Mouse (Mus musculus) liver, adult (tissue): ENCODE results near the gene Nhsl2.

Experiments used
- GATA4 ChIP-seq: IDR thresholded peaks from 2 replicates; pipeline ENCODE4 v1.6.1; 2014; ENCODE audit warnings: mild to moderate bottlenecking, low read length; ENCODE audit not compliant: insufficient replicate concordance

Nhsl2 gene

DNA sequence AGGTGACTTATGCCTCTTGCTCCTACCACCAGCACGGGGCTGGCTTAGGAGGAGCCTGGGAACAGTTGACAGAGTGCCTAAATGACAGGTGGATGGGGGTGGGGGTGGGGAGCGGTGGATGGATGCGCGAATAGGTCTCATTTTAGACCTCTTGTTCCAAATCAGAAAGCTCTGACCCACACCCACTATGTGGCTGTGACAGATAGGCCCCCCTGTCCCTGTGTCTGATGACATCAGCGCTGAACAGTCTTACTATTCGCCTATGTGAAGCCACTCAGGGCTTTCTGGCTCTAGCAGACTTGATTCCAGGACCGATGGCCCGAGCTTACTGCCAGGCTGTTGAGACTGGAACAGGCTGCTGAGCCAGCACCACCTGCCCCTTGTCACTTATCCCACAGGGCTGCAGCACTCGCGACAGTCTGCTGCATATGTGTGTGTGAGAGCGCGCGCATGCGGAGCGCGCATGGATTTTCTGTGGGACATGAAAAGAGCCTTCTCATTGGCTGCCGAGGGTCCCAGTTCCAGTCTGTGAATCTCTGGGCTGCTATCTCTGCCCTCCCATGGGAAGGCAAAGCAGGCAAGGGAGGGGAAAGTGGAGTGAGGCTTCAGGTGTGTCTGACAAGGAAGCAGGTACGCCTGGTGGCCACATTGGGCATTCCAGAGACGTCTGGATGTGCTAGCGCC is 154.6 kb downstream of the Nhsl2 start:
- no peak for TF ChIP-seq GATA4

DNA sequence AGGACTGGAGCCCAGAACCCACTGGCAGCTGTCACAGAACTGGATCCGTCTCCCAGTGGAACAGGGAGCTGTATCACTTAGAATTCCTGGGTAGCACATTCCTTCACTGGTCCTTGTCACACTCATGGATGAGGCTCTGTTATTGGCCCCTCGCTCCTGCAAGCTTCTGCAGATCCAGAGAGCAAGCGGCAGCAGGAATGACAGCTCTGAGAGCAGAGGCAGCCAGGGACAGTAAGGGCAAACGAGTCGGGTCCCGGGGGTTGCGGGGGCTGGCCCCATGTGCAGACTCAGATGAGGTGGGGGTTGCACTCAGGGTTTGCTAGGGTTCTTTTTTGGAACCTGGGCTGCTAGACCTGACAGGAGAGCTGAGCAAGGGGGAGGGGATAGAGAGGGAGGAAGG is 155.2 kb downstream of the Nhsl2 start:
- TF ChIP-seq GATA4 = no peak

DNA sequence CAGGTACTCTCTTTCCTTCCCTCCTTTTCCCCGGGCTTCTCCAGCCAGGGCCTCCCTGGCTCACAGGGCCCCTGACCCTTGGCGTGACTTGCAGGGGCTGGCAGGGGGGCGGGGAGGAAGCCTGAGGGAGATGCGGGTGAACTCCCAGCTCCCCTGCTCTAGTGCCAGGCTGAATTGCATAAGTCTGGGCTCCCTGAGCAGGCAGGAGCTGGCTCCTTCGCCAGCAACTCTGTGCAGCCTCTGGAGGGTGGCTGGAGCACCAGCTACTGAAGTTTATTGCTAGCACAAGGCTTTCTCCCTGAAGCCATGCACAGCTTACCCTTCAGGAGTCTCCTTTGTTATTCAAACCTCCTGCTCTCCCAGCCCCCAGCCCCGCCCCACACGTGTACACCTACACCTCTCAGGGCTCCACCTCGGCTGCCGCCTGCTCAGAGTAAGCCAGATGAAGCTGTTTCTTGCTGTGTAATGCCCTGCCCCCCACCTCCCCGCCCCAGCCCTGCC is 156.0 kb downstream of the Nhsl2 start:
- no peak for TF ChIP-seq GATA4

DNA sequence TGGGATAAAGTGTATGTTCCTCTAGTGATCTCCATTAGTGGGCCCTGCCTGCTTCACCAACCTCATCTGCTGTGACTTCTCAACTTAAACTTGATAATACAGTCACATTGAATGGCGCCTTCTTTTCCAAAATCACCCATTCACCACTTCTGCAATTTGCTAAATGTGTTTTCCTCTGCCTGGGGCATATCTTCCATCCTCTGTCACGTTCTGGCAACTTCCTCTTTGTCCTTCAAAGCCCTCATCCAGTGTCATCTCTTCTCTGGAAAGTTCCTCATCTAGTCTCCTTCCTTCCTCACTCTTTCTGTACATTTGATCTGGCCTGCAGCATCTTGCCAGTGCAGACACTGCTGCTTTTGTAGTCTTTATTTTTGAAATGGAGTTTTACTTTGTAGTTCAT is 158.8 kb downstream of the Nhsl2 start:
- TF ChIP-seq GATA4 = no peak

GRCm38 (mm10) chrX:102017213-102017923 is 168.2 kb downstream of the Nhsl2 start:
- peak; percentile 58; the same call in 1 of the 2 replicates for TF ChIP-seq GATA4

- no peak for TF ChIP-seq GATA4
Measured at GRCm38 (mm10) chrX:102018890-102019289, 169.7 kb downstream of the Nhsl2 start.

DNA sequence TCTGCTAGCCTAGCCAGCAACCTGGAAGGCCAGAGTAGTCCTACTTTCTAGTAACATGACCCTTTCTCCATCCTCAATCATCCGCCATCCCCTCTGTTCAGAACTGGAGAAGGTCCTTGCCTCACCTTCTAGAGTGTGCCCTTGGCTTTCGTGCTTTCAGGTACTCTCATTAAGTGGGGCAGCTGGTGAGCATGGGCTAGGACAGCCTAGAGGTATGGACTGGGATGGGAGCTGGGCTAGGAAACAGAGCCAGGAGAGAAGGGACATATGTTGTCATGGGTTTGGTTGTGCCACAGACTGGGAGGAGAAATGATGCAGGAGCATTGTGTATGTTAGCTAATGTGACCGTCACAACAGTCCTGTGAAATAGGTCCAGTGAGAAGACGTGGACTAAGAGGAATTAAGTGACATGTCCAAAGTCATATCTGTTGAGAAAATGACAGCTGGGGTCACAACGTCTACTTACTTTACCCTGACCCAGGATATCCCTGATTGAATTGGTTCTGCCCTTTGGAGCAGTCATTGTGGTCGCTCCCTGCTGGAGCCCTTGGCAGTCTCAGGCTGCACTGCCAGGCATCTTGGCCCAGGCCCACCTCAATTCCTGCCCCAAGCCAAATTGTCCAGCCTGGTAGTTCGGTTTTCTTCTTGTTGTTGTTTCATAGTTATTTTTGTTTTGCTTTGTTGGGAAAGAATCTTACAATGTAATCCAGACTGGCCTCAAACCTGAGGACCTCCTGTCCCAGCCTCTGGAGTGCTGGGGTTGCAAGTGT is 170.5 kb downstream of the Nhsl2 start:
- no peak for TF ChIP-seq GATA4

GRCm38 (mm10) chrX:102024976-102025375 is 175.8 kb downstream of the Nhsl2 start:
- no peak for TF ChIP-seq GATA4

- no peak for TF ChIP-seq GATA4
Measured at GRCm38 (mm10) chrX:102031851-102032250, 182.7 kb downstream of the Nhsl2 start.

DNA sequence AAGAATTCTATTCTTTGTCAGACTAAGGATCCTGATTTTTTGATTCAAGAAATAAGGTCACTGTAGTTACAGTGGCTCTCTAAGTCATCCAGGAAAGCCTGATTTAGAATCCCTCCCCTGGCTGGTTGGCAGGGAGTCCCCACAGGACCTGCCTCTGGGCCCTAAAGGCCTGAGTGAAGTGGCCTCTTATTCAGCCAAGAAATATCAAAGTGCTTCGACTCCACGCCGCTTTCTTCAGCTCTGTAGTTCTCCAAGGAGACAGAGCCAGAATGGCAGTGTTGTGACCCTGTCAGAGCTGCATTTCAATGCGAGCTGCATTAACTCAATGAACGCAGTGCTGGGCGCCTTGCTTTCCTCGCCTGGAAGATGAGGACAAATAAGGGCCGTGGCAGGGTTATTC is 183.2 kb downstream of the Nhsl2 start:
- no peak for TF ChIP-seq GATA4

DNA sequence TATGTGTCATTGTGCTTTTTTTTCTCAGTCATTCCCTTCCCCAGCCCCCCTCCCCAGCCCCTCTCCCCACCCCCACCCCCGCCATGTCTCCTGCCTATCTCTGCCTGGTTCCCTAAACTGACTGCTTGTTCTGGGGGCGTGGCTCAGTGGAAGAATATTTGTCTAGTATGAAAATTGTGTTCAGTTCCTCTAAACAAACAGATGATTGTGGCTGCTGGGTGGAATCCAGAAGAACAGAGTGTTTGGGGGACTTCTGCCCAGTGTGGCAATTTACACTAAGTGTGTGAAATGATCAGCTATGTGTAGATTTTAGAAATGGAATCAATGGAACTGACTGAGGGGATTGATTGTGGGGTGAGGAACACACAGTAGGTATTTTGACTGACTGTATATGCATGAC is 184.4 kb downstream of the Nhsl2 start:
- no peak for TF ChIP-seq GATA4

DNA sequence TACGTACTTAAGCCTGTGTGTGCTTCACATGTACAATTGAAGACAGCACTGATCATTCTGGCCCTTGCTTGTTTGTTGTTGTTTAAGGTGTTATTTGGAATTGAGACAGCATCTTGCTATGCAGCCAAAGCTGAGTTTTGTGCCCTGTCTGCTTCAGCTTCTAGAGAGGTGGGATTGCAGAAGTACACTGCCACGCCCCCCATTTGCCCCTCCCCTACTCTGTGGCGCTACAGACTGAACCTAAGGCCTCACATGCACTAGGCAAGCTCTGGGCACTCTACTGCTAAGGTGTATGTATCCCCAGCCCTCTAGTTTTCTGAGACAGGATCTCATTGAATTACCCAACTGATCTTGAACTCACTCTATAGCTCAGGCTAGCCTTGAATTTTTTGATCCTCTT is 186.5 kb downstream of the Nhsl2 start:
- no peak for TF ChIP-seq GATA4

- TF ChIP-seq GATA4 = no peak
Measured at GRCm38 (mm10) chrX:102036866-102037361, 187.7 kb downstream of the Nhsl2 start.

DNA sequence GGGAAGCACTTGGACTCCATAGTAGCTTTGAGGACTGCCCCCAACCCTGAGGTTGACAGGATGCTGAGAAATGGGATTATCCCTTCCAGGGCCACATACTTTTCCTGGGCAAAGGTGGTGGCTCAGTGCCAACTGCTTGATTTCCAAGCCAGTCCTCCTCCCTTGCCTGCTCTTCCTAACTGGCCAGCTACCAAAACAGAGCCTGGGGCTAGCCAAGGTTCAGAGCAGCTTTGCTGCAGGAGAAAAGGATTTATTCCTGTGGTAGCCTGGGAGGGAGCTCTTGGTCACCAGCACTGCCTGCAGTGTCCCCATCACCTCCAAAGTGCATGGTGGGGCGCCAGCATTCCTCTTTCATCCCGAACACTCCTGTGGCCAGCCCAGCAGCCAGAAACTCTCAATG is 188.3 kb downstream of the Nhsl2 start:
- TF ChIP-seq GATA4 = no peak

DNA sequence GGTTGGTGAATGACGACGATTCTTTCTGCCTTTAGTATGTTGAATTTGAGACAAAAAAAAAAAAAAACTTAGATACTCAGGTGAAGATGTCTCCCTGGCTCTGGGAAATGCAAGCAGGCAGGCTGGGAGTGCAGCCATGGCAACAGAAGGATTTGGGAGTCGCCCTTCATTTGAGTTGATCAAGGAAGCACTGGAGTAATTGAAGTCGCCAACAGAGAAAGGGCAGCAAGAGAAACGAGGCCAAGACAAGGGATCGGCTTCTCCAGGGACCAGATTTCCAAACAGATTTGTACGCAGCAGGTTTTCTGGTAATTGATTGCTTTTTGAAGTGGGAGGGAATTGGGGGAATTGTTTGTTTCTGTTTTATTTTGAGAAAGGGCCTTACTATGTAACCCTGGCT is 192.4 kb downstream of the Nhsl2 start:
- no peak for TF ChIP-seq GATA4

- TF ChIP-seq GATA4 = no peak
Measured at GRCm38 (mm10) chrX:102042386-102042785, 193.2 kb downstream of the Nhsl2 start.
